Mouse (Mus musculus): ENCODE data around the gene Bnc2.

- no peak for TF ChIP-seq CTCF (IDR thresholded peaks at IDR 0.05; ENCODE audit: extremely low read depth, insufficient read length, insufficient replicate concordance, low read depth, low read length)
- no peak for TF ChIP-seq POLR2A (IDR thresholded peaks at IDR 0.05; ENCODE audit: low read depth, low read length)
These were observed 65.2 kb downstream of the Bnc2 start for GRCm38 (mm10) chr4:84609861-84610260.
